Mouse (Mus musculus) stomach, adult 2 months (tissue): ENCODE measurements around the gene Krt4. TPM values are rescaled to one million over a fixed set of nuclear protein-coding genes. Genes with fewer than 3 reads are reported as not detected.

Experiments used
- polyA plus RNA-seq: library from polyadenylated mRNA; depleted of rRNA; stranded (reverse); fragments of >200 nt; gene quantifications from 2 replicates; pipeline ENCODE4 v1.2.3, GENCODE M21; 2012; rRNA removed

Gene Krt4
- 456 and 601 TPM in 2 replicates for polyA plus RNA-seq

GRCm38 (mm10) chr15:101924635-101925034 lies at the start of gene Krt4:
Gene Krt4 (minus strand): TSS chr15:101924735.

GRCm38 (mm10) chr15:101954187-101954586 lies 29.7 kb upstream of the Krt4 start, which contains the start of gene Krt78:
Gene Krt78 (minus strand): TSS chr15:101954287.

GRCm38 (mm10) chr15:101940274-101940829 lies 15.8 kb upstream of the Krt4 start, which contains the start of gene Krt79:
Gene Krt79 (minus strand): TSS chr15:101940324.

GRCm38 (mm10) chr15:101892820-101893219 lies 31.7 kb downstream of the Krt4 start, which contains the start of gene Krt76:
Gene Krt76 (minus strand): TSS chr15:101892920.

GRCm38 (mm10) chr15:101869431-101869830 lies 55.1 kb downstream of the Krt4 start, which contains the start of gene Krt77:
Gene Krt77 (minus strand): TSS chr15:101869705.

Other genes starting within 250 kb of the Krt4 start
- gene Krt6b, start 244.4 kb downstream of the Krt4 start, polyA plus RNA-seq: 22.6 and 22.8 TPM in 2 replicates
- gene Krt6a, start 230.4 kb downstream of the Krt4 start, polyA plus RNA-seq: 10.0 and 18.7 TPM in 2 replicates
- 106 and 147 TPM in 2 replicates for gene Krt5, start 211.8 kb downstream of the Krt4 start, polyA plus RNA-seq
- gene Krt71, start 181.6 kb downstream of the Krt4 start, polyA plus RNA-seq: not detected in 2 replicates
- not detected in 2 replicates for gene Krt72, start 138.3 kb downstream of the Krt4 start, polyA plus RNA-seq
- not detected in 2 replicates for gene Krt73, start 122.4 kb downstream of the Krt4 start, polyA plus RNA-seq
- gene Krt2, start 106.6 kb downstream of the Krt4 start, polyA plus RNA-seq: not detected in 2 replicates
- gene Krt1, start 73.9 kb downstream of the Krt4 start, polyA plus RNA-seq: 315 and 333 TPM in 2 replicates
- 0.04 and 0.05 TPM in 2 replicates for gene Krt77, start 55.0 kb downstream of the Krt4 start, polyA plus RNA-seq
- gene Krt76, start 31.8 kb downstream of the Krt4 start, polyA plus RNA-seq: 0.50 and 0.67 TPM in 2 replicates
- gene Krt79, start 15.6 kb upstream of the Krt4 start, polyA plus RNA-seq: 3.8 and 3.9 TPM in 2 replicates
- 11.4 and 15.9 TPM in 2 replicates for gene Krt78, start 29.6 kb upstream of the Krt4 start, polyA plus RNA-seq
- gene Krt8, start 79.7 kb upstream of the Krt4 start, polyA plus RNA-seq: 1,182 and 1,269 TPM in 2 replicates
- 248 and 336 TPM in 2 replicates for gene Krt18, start 103.4 kb upstream of the Krt4 start, polyA plus RNA-seq
- gene Eif4b, start 149.0 kb upstream of the Krt4 start, polyA plus RNA-seq: 14.5 and 19.1 TPM in 2 replicates
- gene Tns2, start 175.7 kb upstream of the Krt4 start, polyA plus RNA-seq: 67.8 and 68.1 TPM in 2 replicates
- 31.6 and 32.7 TPM in 2 replicates for gene Spryd3, start 211.5 kb upstream of the Krt4 start, polyA plus RNA-seq
- 38.2 and 48.3 TPM in 2 replicates for gene Igfbp6, start 219.6 kb upstream of the Krt4 start, polyA plus RNA-seq
- gene Soat2, start 225.8 kb upstream of the Krt4 start, polyA plus RNA-seq: 8.3 and 10.1 TPM in 2 replicates